Mouse (Mus musculus) brain, embryonic 14.5 days (tissue): ENCODE measurements around the gene Slc22a22.

ENCODE experiments used
- CTCF ChIP-seq: fragments of 200-500 bp; IDR thresholded peaks from 2 replicates; pipeline ENCODE4 v1.5.1; 2012; ENCODE audit warnings: inconsistent platforms, mild to moderate bottlenecking, moderate library complexity, borderline replicate concordance; ENCODE audit not compliant: insufficient read depth, insufficient read length; ENCODE audit errors: extremely low read depth
- POLR2A ChIP-seq: fragments of 200-500 bp; IDR thresholded peaks from 2 replicates; pipeline ENCODE4 v1.6.1; 2012; ENCODE audit warnings: mild to moderate bottlenecking, inconsistent platforms, borderline replicate concordance; ENCODE audit not compliant: poor library complexity, insufficient read depth, insufficient read length, severe bottlenecking; ENCODE audit errors: extremely low read depth

GRCm38 (mm10) chr15:57276411-57276810, 201.0 kb downstream of the Slc22a22 start:
- TF ChIP-seq POLR2A = no peak
- TF ChIP-seq CTCF = no peak
